Mouse (Mus musculus) heart, embryonic 16.5 days (tissue): ENCODE data around the gene Cnmd. TPM values are rescaled to one million over a fixed set of nuclear protein-coding genes. Genes with fewer than 3 reads are reported as not detected.

Experiments used
- ATAC-seq: fragments of 200-750 bp; cut with Nextera tagmentation; replicated peaks from 2 replicates; pipeline ENCODE4 v1.8.0; 2017; ENCODE audit warnings: moderate number of reproducible peaks; ENCODE audit not compliant: insufficient read depth, low FRiP score; ENCODE audit errors: extremely low read depth
- H3K27ac ChIP-seq: fragments of 300-500 bp; sonication (generic); 2 replicates; pipeline ENCODE4 v1.5.1; 2014; ENCODE audit warnings: mild to moderate bottlenecking, low read length, control low read depth, moderate library complexity
- H3K27me3 ChIP-seq: fragments of 300-500 bp; sonication (generic); 2 replicates; pipeline ENCODE4 v1.6.1; 2014; ENCODE audit warnings: low read length, mixed read lengths; ENCODE audit not compliant: control insufficient read depth, insufficient read depth
- H3K36me3 ChIP-seq: fragments of 300-500 bp; sonication (generic); 2 replicates; pipeline ENCODE4 v1.6.1; 2014; ENCODE audit not compliant: control insufficient read depth, insufficient read depth
- H3K4me1 ChIP-seq: fragments of 300-500 bp; sonication (generic); 2 replicates; pipeline ENCODE4 v1.6.1; 2014; ENCODE audit warnings: low read length, mixed read lengths; ENCODE audit not compliant: control insufficient read depth, insufficient read depth
- H3K4me2 ChIP-seq: fragments of 300-500 bp; sonication (generic); 2 replicates; pipeline ENCODE4 v1.6.1; 2014; ENCODE audit warnings: low read depth, mild to moderate bottlenecking, control low read depth, low read length
- H3K4me3 ChIP-seq: fragments of 300-500 bp; sonication (generic); 2 replicates; pipeline ENCODE4 v1.5.1; 2014; ENCODE audit warnings: mild to moderate bottlenecking, control low read depth, low read length
- H3K9ac ChIP-seq: fragments of 300-500 bp; sonication (generic); 2 replicates; pipeline ENCODE4 v1.6.1; 2014; ENCODE audit warnings: low read length, control low read depth
- H3K9me3 ChIP-seq: fragments of 300-500 bp; sonication (generic); replicated peaks from 2 replicates; pipeline ENCODE4 v1.6.1; 2016; ENCODE audit warnings: low read length; ENCODE audit not compliant: control insufficient read depth
- WGBS: fragments of 180-500 bp; shearing (Covaris S2); extraction: QIAGEN DNeasy Blood & Tissue Kit; methylation state at CpG from one replicate; pipeline ENCODE4 v1.1.7; 2014; 5-methylcytosine and 5-hydroxymethylcytosine counted together
- polyA plus RNA-seq: library from polyadenylated mRNA; unstranded; fragments of >200 nt; fragmentation: Nextera tagmentation; extraction: Ambion mirVana; gene quantifications from 2 replicates; pipeline ENCODE4 v1.2.1, GENCODE M21; 2015

Cnmd gene
- polyA plus RNA-seq, 1 experiment from 2014 or later, result 7.1 TPM

GRCm38 (mm10) chr14:79677891-79678687 lies 16.1 kb upstream of the Cnmd start:
- no peak for ATAC-seq
- WGBS, result 63% methylated on average over 14 of the region's 14 CpGs

GRCm38 (mm10) chr14:79677108-79677753 lies 15.3 kb upstream of the Cnmd start:
- H3K9ac ChIP-seq, result no peak overlapping the region
- no peak for ATAC-seq
- 48% methylated on average over 15 of the region's 15 CpGs for WGBS
- no peak overlapping the region for H3K4me3 ChIP-seq
- H3K36me3 ChIP-seq, result no peaks in the 10 kb centered on the region
- H3K4me1 ChIP-seq, result peaks cover 4% of the 10 kb centered on the region; the same call in 1 of the 2 replicates
- H3K27me3 ChIP-seq, result no peaks in the 10 kb centered on the region
- H3K4me2 ChIP-seq, result peak overlapping the region; percentile 24; the same call in 1 of the 2 replicates
- no peaks in the 10 kb centered on the region for H3K9me3 ChIP-seq
- no peak overlapping the region for H3K27ac ChIP-seq

More at GRCm38 (mm10) chr14:79677891-79678687, 16.1 kb upstream of the Cnmd start:
- Histone ChIP-seq H3K36me3 (no peaks in the 10 kb centered on the region), H3K9me3 (no peaks in the 10 kb centered on the region), H3K9ac (no peak overlapping the region), H3K27me3 (no peaks in the 10 kb centered on the region), H3K27ac (no peak overlapping the region), H3K4me1 (peaks cover 1% of the 10 kb centered on the region; the same call in 1 of the 2 replicates), H3K4me3 (no peak overlapping the region), H3K4me2 (no peak overlapping the region)

DNA sequence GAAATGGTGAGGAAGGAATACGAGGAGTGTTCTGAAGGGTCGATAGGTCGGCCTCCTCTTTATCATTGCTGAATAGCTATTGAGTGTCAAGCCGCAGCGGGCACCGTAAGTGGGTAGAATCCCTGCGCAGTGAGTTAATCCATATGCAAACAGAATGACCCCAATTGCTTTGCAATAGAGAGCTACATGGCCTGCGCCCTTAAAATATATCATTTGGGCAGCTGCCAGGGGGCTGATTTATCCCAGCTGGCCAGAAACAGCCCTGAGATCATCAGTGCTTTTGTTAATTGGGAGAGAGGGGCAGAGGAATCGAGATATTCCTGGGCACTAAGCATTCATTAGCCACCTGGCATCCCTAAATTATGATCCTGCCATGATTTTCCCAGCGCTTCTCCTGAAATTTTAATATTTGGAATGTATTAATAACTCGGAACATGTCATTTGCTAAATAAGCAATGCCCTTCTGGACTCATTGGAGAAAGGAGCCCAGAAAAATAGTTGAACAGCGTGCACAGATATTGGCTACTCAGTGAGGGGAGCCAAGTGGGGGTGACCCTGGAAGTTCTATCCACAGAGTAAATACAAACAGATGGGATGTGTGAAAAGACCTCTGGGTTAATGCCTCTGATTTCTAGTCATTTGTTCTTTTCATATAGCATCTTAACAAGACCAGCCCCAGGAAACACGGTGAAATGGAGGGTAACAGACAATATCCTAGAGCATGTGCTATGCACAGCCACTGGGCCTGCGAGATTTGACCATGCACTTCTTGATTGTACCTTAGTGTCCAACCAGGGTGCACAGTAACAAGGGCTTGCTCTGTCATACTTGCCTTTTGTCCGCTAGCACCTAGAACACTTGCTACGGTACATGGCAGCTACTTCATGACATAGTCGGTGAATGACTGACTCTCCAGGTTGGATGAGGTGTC lies 11.4 kb upstream of the Cnmd start:
- 0 out of 2 replicates have a peak, but pooled peaks cover 2% of the 10 kb centered on the region for H3K9me3 ChIP-seq
- H3K4me2 ChIP-seq, result no peak overlapping the region
- H3K9ac ChIP-seq, result no peak overlapping the region
- H3K4me1 ChIP-seq, result peaks cover 4% of the 10 kb centered on the region; the same call in 1 of the 2 replicates
- H3K36me3 ChIP-seq, result no peaks in the 10 kb centered on the region
- H3K27ac ChIP-seq, result no peak overlapping the region
- no peaks in the 10 kb centered on the region for H3K27me3 ChIP-seq
- no peak overlapping the region for H3K4me3 ChIP-seq
- WGBS, result 65% methylated on average over 17 of the region's 17 CpGs
- ATAC-seq, result no peak

- Histone ChIP-seq H3K9ac (no peak overlapping the region), H3K9me3 (0 out of 2 replicates have a peak, but pooled peaks cover 2% of the 10 kb centered on the region), H3K4me2 (no peak overlapping the region), H3K27me3 (no peaks in the 10 kb centered on the region), H3K27ac (no peak overlapping the region), H3K4me1 (peaks cover 4% of the 10 kb centered on the region; the same call in 1 of the 2 replicates), H3K4me3 (no peak overlapping the region), H3K36me3 (no peaks in the 10 kb centered on the region)
- no peak for ATAC-seq
- 86% methylated on average over 5 of the region's 5 CpGs for WGBS
Measured at GRCm38 (mm10) chr14:79672567-79672966, 10.6 kb upstream of the Cnmd start.

GRCm38 (mm10) chr14:79671008-79671407 lies 9.0 kb upstream of the Cnmd start:
- H3K9ac ChIP-seq, result no peak overlapping the region
- H3K9me3 ChIP-seq, result 0 out of 2 replicates have a peak, but pooled peaks cover 2% of the 10 kb centered on the region
- H3K4me1 ChIP-seq, result peaks cover 4% of the 10 kb centered on the region; the same call in 1 of the 2 replicates
- H3K4me2 ChIP-seq, result no peak overlapping the region
- no peaks in the 10 kb centered on the region for H3K36me3 ChIP-seq
- 84% methylated on average over 3 of the region's 3 CpGs for WGBS
- no peak for ATAC-seq
- H3K4me3 ChIP-seq, result no peak overlapping the region
- no peak overlapping the region for H3K27ac ChIP-seq
- no peaks in the 10 kb centered on the region for H3K27me3 ChIP-seq

DNA sequence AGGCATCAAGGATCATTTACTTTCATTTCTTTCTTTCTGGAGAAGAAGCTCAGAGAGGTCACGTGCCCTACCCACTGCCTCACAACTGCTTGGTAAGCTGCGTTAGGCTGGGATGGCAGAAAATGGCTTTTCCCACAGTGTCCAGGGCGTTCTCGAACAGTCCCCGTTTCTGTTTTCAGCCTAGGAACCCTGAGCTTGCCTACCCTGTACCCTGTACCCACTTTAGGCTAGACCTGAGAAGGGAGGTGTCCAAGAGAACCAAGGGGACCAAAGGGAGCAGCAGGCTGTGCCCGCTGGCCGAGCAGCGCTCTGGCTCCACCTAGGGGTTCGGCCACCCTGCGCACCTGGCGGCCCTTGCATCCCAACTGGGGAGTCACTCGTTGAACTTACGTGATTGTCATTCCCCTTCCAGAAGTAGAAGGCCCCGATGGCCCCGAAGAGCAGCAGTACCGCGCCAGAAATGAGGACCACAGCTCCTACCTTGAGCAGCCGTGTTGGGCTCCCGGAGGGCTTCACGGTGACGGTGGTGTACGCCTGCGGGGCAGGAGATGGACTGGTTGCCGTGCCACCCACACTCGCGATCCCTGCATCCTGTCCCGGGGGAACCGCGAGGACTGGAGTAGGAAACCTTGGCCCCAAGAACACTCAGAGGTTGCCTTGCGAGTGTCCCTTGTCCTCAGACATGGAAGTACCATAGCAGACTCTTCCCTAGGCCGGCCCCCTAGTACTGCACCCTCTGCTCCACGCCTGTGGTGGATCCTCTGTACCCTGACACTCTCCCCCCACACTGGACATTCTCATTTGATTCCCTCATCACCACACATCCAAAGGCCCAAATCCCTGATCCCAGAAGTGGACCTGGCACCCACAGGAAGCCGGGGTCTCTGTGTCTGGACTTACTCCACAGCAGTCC lies 709 bp downstream of the Cnmd start:
- H3K4me3 ChIP-seq, result peak overlapping the region; percentile 32
- H3K9ac ChIP-seq, result 0 out of 2 replicates have a peak overlapping the region, but pooled peaks have one; percentile 16
- H3K27ac ChIP-seq, result no peak overlapping the region
- WGBS, result 15% methylated on average over 33 of the region's 33 CpGs
- peak overlapping the region; percentile 64 for H3K4me2 ChIP-seq
- peaks cover 5% of the 10 kb centered on the region; the same call in 1 of the 2 replicates for H3K27me3 ChIP-seq
- H3K9me3 ChIP-seq, result no peaks in the 10 kb centered on the region
- no peaks in the 10 kb centered on the region for H3K36me3 ChIP-seq
- peak; percentile 77 for ATAC-seq
- no peaks in the 10 kb centered on the region for H3K4me1 ChIP-seq

GRCm38 (mm10) chr14:79660467-79660866 lies 1.5 kb downstream of the Cnmd start:
- H3K9me3 ChIP-seq, result no peaks in the 10 kb centered on the region
- no peak overlapping the region for H3K9ac ChIP-seq
- 36% methylated on average over 5 of the region's 5 CpGs for WGBS
- H3K4me2 ChIP-seq, result peak overlapping the region; percentile 64; the same call in 1 of the 2 replicates
- no peak overlapping the region for H3K4me3 ChIP-seq
- ATAC-seq, result no peak
- H3K27me3 ChIP-seq, result peaks cover 5% of the 10 kb centered on the region; the same call in 1 of the 2 replicates
- no peak overlapping the region for H3K27ac ChIP-seq
- H3K36me3 ChIP-seq, result no peaks in the 10 kb centered on the region
- H3K4me1 ChIP-seq, result no peaks in the 10 kb centered on the region
